Mouse (Mus musculus): ENCODE data around the gene Sgsm2. TPM values are rescaled to one million over a fixed set of nuclear protein-coding genes. Genes with fewer than 3 reads are reported as not detected.

The Sgsm2 gene
- polyA plus RNA-seq, 1 experiment from 2014 or later: 27.3 TPM

DNA sequence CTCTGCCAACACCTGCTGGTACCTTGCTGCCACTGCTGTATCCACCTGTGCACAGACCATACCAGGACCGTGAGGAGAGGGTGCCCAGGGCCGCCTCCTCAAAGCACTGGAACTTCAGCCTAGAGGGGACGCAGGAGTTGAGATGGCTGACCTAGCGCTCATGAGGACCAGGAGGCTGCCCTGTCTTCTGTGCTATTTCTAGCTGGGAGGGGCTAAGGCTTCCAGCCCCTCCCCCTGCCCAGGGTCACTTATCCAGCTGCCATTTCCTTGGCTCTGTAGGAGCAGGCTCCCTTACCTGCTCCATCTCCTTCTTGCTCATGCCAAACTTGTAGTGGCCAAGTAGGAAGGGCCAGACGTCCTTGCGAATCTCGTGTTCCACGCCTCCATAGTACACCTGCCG, 39.1 kb downstream of the Sgsm2 start:
- ATAC-seq (ENCODE audit: low FRiP score): no peak
- H3K9ac ChIP-seq (replicated peaks): no peak overlapping the region
- H3K4me3 ChIP-seq (replicated peaks): no peak overlapping the region
- H3K4me2 ChIP-seq: no peak overlapping the region
- 90% methylated on average over 9 of the region's 9 CpGs for WGBS
- H3K27ac ChIP-seq (replicated peaks): no peak overlapping the region
- peaks cover 65% of the 10 kb centered on the region for H3K36me3 ChIP-seq
- no peaks in the 10 kb centered on the region for H3K27me3 ChIP-seq (replicated peaks)
- H3K4me1 ChIP-seq: no peaks in the 10 kb centered on the region
- H3K9me3 ChIP-seq (replicated peaks): no peaks in the 10 kb centered on the region

- no peak for ATAC-seq (ENCODE audit: low FRiP score)
- Histone ChIP-seq H3K27me3 (replicated peaks) (no peaks in the 10 kb centered on the region), H3K4me2 (no peak overlapping the region), H3K4me3 (replicated peaks) (no peak overlapping the region), H3K27ac (replicated peaks) (no peak overlapping the region), H3K9me3 (replicated peaks) (no peaks in the 10 kb centered on the region), H3K36me3 (peaks cover 49% of the 10 kb centered on the region), H3K9ac (replicated peaks) (no peak overlapping the region), H3K4me1 (peaks cover 9% of the 10 kb centered on the region)
- WGBS: 90% methylated on average over 14 of the region's 14 CpGs
These were observed 45.7 kb downstream of the Sgsm2 start for GRCm38 (mm10) chr11:74850998-74851661.

DNA sequence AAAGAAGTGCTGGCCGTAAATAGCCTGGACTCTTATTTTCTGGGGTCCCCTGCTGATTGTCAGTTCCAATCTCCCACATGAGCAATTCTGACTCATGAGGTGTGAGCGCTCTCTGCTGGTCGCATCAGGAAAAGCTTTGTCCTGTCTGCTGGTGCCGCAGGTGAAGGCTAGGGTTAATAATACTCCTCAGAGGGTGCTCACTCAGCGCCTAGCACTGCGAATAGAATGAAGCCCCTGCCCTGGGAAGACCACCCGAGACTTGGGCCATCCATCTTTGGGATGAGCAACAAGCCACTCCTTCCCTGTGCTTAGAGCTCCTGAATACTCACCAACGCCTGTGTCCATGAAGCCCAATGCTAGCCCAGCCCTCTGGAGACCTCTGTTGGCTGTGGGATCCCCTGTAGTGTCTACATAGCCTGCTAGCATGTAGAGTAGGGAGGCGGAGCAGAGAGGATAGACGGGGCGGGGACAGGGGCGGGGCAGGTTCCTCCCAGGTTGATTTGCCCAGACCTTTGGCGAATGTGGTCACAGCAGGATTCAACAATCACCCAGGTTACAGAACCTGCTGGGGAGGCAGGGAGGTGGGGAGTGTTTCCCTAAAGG, 48.8 kb downstream of the Sgsm2 start:
- Histone ChIP-seq H3K4me1 (peaks cover 16% of the 10 kb centered on the region), H3K27ac (replicated peaks) (no peak overlapping the region; the same call in 1 of the 2 replicates), H3K4me3 (replicated peaks) (no peak overlapping the region), H3K4me2 (no peak overlapping the region), H3K27me3 (replicated peaks) (no peaks in the 10 kb centered on the region), H3K36me3 (peaks cover 52% of the 10 kb centered on the region), H3K9me3 (replicated peaks) (no peaks in the 10 kb centered on the region), H3K9ac (replicated peaks) (no peak overlapping the region)
- 3% methylated on average over 13 of the region's 13 CpGs for WGBS
- ATAC-seq (ENCODE audit: low FRiP score): peak; percentile 56

GRCm38 (mm10) chr11:74845784-74846183, 51.1 kb downstream of the Sgsm2 start:
- peaks cover 46% of the 10 kb centered on the region for H3K36me3 ChIP-seq
- WGBS: 76% methylated on average over 3 of the region's 3 CpGs
- no peaks in the 10 kb centered on the region for H3K27me3 ChIP-seq (replicated peaks)
- no peak overlapping the region for H3K4me3 ChIP-seq (replicated peaks)
- H3K4me2 ChIP-seq: no peak overlapping the region
- ATAC-seq (ENCODE audit: low FRiP score): no peak
- no peaks in the 10 kb centered on the region for H3K9me3 ChIP-seq (replicated peaks)
- H3K9ac ChIP-seq (replicated peaks): no peak overlapping the region
- H3K4me1 ChIP-seq: peaks cover 18% of the 10 kb centered on the region
- H3K27ac ChIP-seq (replicated peaks): no peak overlapping the region

DNA sequence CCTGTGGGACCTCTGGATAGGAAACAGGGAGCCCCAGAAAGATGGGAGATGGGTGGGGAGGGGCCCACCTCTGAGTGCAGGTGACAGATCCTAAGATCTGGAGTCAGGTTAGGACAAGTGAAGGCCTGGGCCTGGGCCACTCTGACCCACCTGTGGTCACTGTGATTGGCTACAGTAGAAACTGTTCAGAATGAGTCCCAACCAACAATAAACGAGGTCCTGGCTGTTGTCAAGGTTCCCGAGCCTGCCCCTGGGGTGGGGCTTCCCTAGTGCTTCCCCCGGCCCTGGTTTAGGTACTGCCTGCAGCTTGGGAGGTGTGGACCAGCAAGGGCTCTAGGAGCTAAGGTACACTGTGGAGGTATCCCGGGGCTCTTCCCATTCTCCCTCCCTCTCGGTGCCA, 53.1 kb downstream of the Sgsm2 start:
- H3K4me3 ChIP-seq (replicated peaks): no peak overlapping the region
- no peaks in the 10 kb centered on the region for H3K9me3 ChIP-seq (replicated peaks)
- H3K4me2 ChIP-seq: no peak overlapping the region
- 62% methylated on average over 5 of the region's 5 CpGs for WGBS
- no peaks in the 10 kb centered on the region for H3K27me3 ChIP-seq (replicated peaks)
- H3K4me1 ChIP-seq: peaks cover 26% of the 10 kb centered on the region
- no peak for ATAC-seq (ENCODE audit: low FRiP score)
- H3K36me3 ChIP-seq: peaks cover 32% of the 10 kb centered on the region
- H3K27ac ChIP-seq (replicated peaks): no peak overlapping the region
- H3K9ac ChIP-seq (replicated peaks): no peak overlapping the region

DNA sequence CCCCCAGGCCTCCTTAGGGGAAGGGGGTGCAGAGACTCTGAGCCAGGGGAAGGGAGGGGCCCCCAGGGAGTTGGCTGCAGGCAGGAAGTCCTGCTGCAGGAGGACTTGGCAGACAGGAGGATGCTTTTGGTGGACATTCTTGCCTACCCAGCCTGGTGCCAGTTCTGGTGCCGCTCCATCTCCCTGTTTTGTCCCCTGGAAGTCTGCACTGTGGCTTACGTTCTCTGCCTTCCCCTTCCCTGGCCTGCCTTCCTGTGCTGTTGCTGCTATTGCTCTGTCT, 53.5 kb downstream of the Sgsm2 start:
- no peaks in the 10 kb centered on the region for H3K27me3 ChIP-seq (replicated peaks)
- ATAC-seq (ENCODE audit: low FRiP score): no peak
- no peak overlapping the region for H3K9ac ChIP-seq (replicated peaks)
- 87% methylated on average over 2 of the region's 2 CpGs for WGBS
- no peak overlapping the region for H3K4me3 ChIP-seq (replicated peaks)
- H3K4me2 ChIP-seq: no peak overlapping the region
- peaks cover 28% of the 10 kb centered on the region for H3K4me1 ChIP-seq
- no peaks in the 10 kb centered on the region for H3K9me3 ChIP-seq (replicated peaks)
- peaks cover 32% of the 10 kb centered on the region for H3K36me3 ChIP-seq
- no peak overlapping the region for H3K27ac ChIP-seq (replicated peaks)

DNA sequence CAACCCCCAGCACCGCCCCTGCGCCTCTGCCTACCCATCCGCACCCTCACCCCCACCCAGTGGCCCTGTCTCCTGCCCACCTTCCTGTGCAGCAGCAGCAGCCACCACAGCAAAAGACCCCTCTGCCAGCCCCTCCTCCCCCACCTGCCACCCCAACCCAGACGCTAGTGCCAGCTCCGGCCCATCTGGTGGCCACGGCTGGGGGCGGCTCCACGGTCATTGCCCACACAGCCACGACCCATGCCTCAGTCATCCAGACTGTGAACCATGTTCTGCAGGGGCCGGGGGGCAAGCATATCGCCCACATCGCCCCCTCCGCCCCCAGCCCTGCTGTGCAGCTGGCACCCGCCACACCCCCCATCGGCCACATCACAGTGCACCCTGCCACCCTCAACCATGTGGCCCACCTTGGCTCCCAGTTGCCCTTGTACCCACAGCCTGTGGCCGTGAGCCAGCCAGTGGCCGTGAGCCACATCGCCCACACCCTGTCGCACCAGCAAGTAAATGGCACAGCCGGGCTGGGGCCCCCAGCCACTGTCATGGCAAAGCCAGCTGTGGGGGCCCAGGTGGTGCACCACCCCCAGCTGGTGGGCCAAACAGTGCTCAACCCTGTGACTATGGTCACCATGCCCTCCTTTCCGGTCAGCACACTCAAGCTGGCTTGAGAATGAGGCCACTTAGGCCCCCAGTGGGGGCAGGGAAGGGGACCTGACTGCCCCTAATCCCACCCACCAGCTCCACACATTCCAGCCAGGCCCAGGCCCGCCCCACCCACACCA, 54.0 kb downstream of the Sgsm2 start:
- no peak overlapping the region for H3K4me2 ChIP-seq
- H3K27ac ChIP-seq (replicated peaks): no peak overlapping the region
- H3K9me3 ChIP-seq (replicated peaks): no peaks in the 10 kb centered on the region
- H3K27me3 ChIP-seq (replicated peaks): no peaks in the 10 kb centered on the region
- peaks cover 32% of the 10 kb centered on the region for H3K36me3 ChIP-seq
- H3K4me1 ChIP-seq: peaks cover 25% of the 10 kb centered on the region
- H3K9ac ChIP-seq (replicated peaks): no peak overlapping the region
- no peak for ATAC-seq (ENCODE audit: low FRiP score)
- 85% methylated on average over 22 of the region's 22 CpGs for WGBS
- no peak overlapping the region for H3K4me3 ChIP-seq (replicated peaks)

DNA sequence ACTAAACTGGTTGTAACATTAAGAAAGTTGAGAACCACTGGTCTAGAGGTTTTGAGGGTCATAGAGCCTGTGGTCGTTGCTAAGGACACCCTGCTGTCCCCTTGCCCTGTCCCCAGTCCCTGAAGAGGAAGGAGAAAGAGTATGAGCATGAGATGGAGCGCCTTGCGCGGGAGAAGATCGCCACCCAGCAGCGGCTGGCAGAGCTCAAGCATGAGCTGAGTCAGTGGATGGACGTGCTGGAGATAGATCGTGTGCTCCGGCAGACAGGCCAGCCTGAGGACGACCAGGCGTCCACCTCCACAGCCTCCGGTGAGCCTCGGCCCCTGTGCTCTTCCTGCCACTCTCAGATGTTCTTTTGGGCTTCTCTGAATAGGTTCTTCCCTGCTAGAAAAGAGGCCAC, 54.8 kb downstream of the Sgsm2 start:
- Histone ChIP-seq H3K27me3 (replicated peaks) (no peaks in the 10 kb centered on the region), H3K9me3 (replicated peaks) (no peaks in the 10 kb centered on the region), H3K4me3 (replicated peaks) (no peak overlapping the region), H3K4me1 (peaks cover 30% of the 10 kb centered on the region), H3K36me3 (peaks cover 32% of the 10 kb centered on the region), H3K4me2 (no peak overlapping the region), H3K27ac (replicated peaks) (no peak overlapping the region), H3K9ac (replicated peaks) (no peak overlapping the region)
- ATAC-seq (ENCODE audit: low FRiP score): no peak
- 85% methylated on average over 13 of the region's 13 CpGs for WGBS

DNA sequence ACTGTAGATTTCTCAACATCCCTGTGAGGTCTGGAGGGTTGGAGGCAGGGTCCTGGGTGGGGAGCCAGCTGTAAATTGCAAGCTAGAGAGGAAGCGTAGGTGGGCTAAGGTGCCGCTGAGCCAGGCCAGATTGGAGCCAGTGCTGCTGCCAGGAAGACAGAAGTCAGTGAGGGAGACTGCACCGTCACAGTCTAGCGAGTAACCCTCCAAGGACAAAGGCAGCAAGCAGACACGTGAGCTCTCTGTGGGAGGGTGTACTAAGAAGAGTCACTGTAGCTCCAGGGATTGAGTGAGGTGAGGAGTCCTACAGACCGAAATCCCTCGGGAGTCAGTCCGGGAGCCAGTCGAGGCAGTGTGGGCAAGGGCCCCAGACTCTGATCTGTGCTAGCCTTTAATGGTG, 55.5 kb downstream of the Sgsm2 start:
- no peak overlapping the region for H3K9ac ChIP-seq (replicated peaks)
- H3K4me3 ChIP-seq (replicated peaks): no peak overlapping the region
- WGBS: 80% methylated on average over 9 of the region's 9 CpGs
- no peak for ATAC-seq (ENCODE audit: low FRiP score)
- H3K27ac ChIP-seq (replicated peaks): 0 out of 2 replicates have a peak overlapping the region, but pooled peaks have one; percentile 13
- H3K4me2 ChIP-seq: no peak overlapping the region
- H3K27me3 ChIP-seq (replicated peaks): no peaks in the 10 kb centered on the region
- no peaks in the 10 kb centered on the region for H3K9me3 ChIP-seq (replicated peaks)
- peaks cover 35% of the 10 kb centered on the region for H3K4me1 ChIP-seq
- peaks cover 32% of the 10 kb centered on the region for H3K36me3 ChIP-seq

- Histone ChIP-seq H3K27me3 (replicated peaks) (no peaks in the 10 kb centered on the region), H3K4me2 (no peak overlapping the region), H3K9me3 (replicated peaks) (no peaks in the 10 kb centered on the region), H3K27ac (replicated peaks) (0 out of 2 replicates have a peak overlapping the region, but pooled peaks have one; percentile 13), H3K9ac (replicated peaks) (no peak overlapping the region), H3K4me3 (replicated peaks) (no peak overlapping the region), H3K4me1 (peaks cover 41% of the 10 kb centered on the region), H3K36me3 (peaks cover 28% of the 10 kb centered on the region)
- no peak for ATAC-seq (ENCODE audit: low FRiP score)
- 93% methylated on average over 8 of the region's 8 CpGs for WGBS
These were observed 56.1 kb downstream of the Sgsm2 start for GRCm38 (mm10) chr11:74840739-74841138.

- peaks cover 45% of the 10 kb centered on the region for H3K4me1 ChIP-seq
- 95% methylated on average over 19 of the region's 19 CpGs for whole genome bisulfite sequencing
- H3K27ac ChIP-seq (replicated peaks): no peak overlapping the region
- ATAC-seq (ENCODE audit: low FRiP score): no peak
- no peak overlapping the region for H3K9ac ChIP-seq (replicated peaks)
- peaks cover 25% of the 10 kb centered on the region for H3K36me3 ChIP-seq
- H3K27me3 ChIP-seq (replicated peaks): no peaks in the 10 kb centered on the region
- no peaks in the 10 kb centered on the region for H3K9me3 ChIP-seq (replicated peaks)
- H3K4me2 ChIP-seq: no peak overlapping the region
- H3K4me3 ChIP-seq (replicated peaks): no peak overlapping the region
These were observed 56.8 kb downstream of the Sgsm2 start for GRCm38 (mm10) chr11:74839860-74840715.

Measured in neural tube, embryonic 15.5 days (tissue).